Mouse (Mus musculus) hindbrain, embryonic 10.5 days (tissue): ENCODE results near the gene Gm10665. TPM values are rescaled to one million over a fixed set of nuclear protein-coding genes. Genes with fewer than 3 reads are reported as not detected.
"Not testable (repeated sequence)": the region's sequence is repeated elsewhere in the genome, so short reads cannot be mapped to it uniquely, and the experiment has no call there.

Experiments
- DNase-seq: peaks from one replicate; pipeline ENCODE4 v3.0.0-alpha.2; 2017; ENCODE audit warnings: low spot score
- H3K27ac ChIP-seq: fragments of 300-500 bp; sonication (generic); 2 replicates; pipeline ENCODE4 v1.5.1; 2016; ENCODE audit warnings: mild to moderate bottlenecking, moderate library complexity
- H3K27me3 ChIP-seq: fragments of 300-500 bp; sonication (generic); 2 replicates; pipeline ENCODE4 v1.6.1; 2016; ENCODE audit warnings: mild to moderate bottlenecking; ENCODE audit not compliant: poor library complexity, insufficient read depth, severe bottlenecking
- H3K36me3 ChIP-seq: fragments of 300-500 bp; sonication (generic); 2 replicates; pipeline ENCODE4 v1.6.1; 2016; ENCODE audit warnings: mild to moderate bottlenecking, moderate library complexity
- H3K4me1 ChIP-seq: fragments of 300-500 bp; sonication (generic); replicated peaks from 2 replicates; pipeline ENCODE4 v1.6.1; 2016; ENCODE audit warnings: mild to moderate bottlenecking
- H3K4me3 ChIP-seq: fragments of 300-500 bp; sonication (generic); 2 replicates; pipeline ENCODE4 v1.5.1; 2016; ENCODE audit warnings: mild to moderate bottlenecking, moderate library complexity
- H3K9me3 ChIP-seq: fragments of 300-500 bp; sonication (generic); 2 replicates; pipeline ENCODE4 v1.6.1; 2016; ENCODE audit warnings: mild to moderate bottlenecking, moderate library complexity
- WGBS: fragments of 180-500 bp; shearing (Covaris S2); methylation state at CpG from one replicate; pipeline ENCODE4 v1.1.7; 2016; 5-methylcytosine and 5-hydroxymethylcytosine counted together
- polyA plus RNA-seq: library from polyadenylated mRNA; unstranded; fragments of >200 nt; fragmentation: Nextera tagmentation; extraction: Ambion mirVana; gene quantifications from 2 replicates; pipeline ENCODE4 v1.2.1, GENCODE M21; 2016

Gene Gm10665
- not detected in 2 replicates for polyA plus RNA-seq

- not testable (repeated sequence) for H3K4me1 ChIP-seq, H3K27ac ChIP-seq, H3K36me3 ChIP-seq, H3K27me3 ChIP-seq, DNase-seq, H3K9me3 ChIP-seq, H3K4me3 ChIP-seq
- WGBS = no CpG with 5 or more reads among the region's 5 CpGs
These were observed at the start of gene Gm10665 for GRCm38 (mm10) chr7:22463975-22464374. Gene Gm10665, minus strand, starts transcription at chr7:22464075.

- not testable (repeated sequence) for H3K9me3 ChIP-seq, H3K27me3 ChIP-seq, H3K4me1 ChIP-seq, H3K36me3 ChIP-seq, H3K4me3 ChIP-seq, DNase-seq, H3K27ac ChIP-seq
- 65% methylated on average over 2 of the region's 3 CpGs for WGBS
These were observed 35.7 kb upstream of the Gm10665 start, which contains the start of gene Vmn1r151 for GRCm38 (mm10) chr7:22499578-22499977. Gene Vmn1r151, minus strand, starts transcription at chr7:22499678.

- H3K4me1 ChIP-seq, H3K36me3 ChIP-seq, H3K27ac ChIP-seq, H3K4me3 ChIP-seq, H3K9me3 ChIP-seq, DNase-seq, H3K27me3 ChIP-seq: not testable (repeated sequence)
- WGBS = no CpG with 5 or more reads among the region's 2 CpGs
These were observed 25.7 kb downstream of the Gm10665 start, which contains the start of gene Vmn1r149 for GRCm38 (mm10) chr7:22438129-22438528. Gene Vmn1r149, minus strand, starts transcription at chr7:22438229.

- no CpG with 5 or more reads among the region's 3 CpGs for WGBS
These were observed 50.6 kb downstream of the Gm10665 start, which contains the start of gene Vmn1r148 for GRCm38 (mm10) chr7:22413283-22413682. Gene Vmn1r148, plus strand, starts transcription at chr7:22413583.

More at GRCm38 (mm10) chr7:22413283-22413682, 50.6 kb downstream of the Gm10665 start, which contains the start of gene Vmn1r148:
- not testable (repeated sequence) for H3K36me3 ChIP-seq, H3K4me3 ChIP-seq, H3K27me3 ChIP-seq, H3K27ac ChIP-seq, H3K4me1 ChIP-seq, H3K9me3 ChIP-seq, DNase-seq

Other genes with a start within 250 kb of the Gm10665 start
- not detected in 2 replicates for gene Gm8453, start 234.6 kb downstream of the Gm10665 start, polyA plus RNA-seq
- gene Gm4187, start 134.4 kb downstream of the Gm10665 start, polyA plus RNA-seq = not detected in 2 replicates
- not detected in 2 replicates for gene Gm8660, start 93.0 kb downstream of the Gm10665 start, polyA plus RNA-seq
- not detected in 2 replicates for gene Vmn1r148, start 50.5 kb downstream of the Gm10665 start, polyA plus RNA-seq
- not detected in 2 replicates for gene Vmn1r149, start 25.8 kb downstream of the Gm10665 start, polyA plus RNA-seq
- not detected in 2 replicates for gene Vmn1r151, start 35.6 kb upstream of the Gm10665 start, polyA plus RNA-seq
- not detected in 2 replicates for gene Vmn1r152, start 58.9 kb upstream of the Gm10665 start, polyA plus RNA-seq
- not detected in 2 replicates for gene Gm8677, start 70.8 kb upstream of the Gm10665 start, polyA plus RNA-seq
- gene Gm4201, start 101.3 kb upstream of the Gm10665 start, polyA plus RNA-seq = not detected in 2 replicates
- gene Gm4565, start 124.1 kb upstream of the Gm10665 start, polyA plus RNA-seq = not detected in 2 replicates
- gene Vmn1r155, start 193.9 kb upstream of the Gm10665 start, polyA plus RNA-seq = not detected in 2 replicates
- gene Gm8693, start 228.2 kb upstream of the Gm10665 start, polyA plus RNA-seq = not detected in 2 replicates